Mouse (Mus musculus) common myeloid progenitor, adult 5-6 weeks (primary cell): Measurements from ENCODE around the gene Olfr1145. TPM values are rescaled to one million over a fixed set of nuclear protein-coding genes. Genes with fewer than 3 reads are reported as not detected.

Experiments
- ATAC-seq: replicated peaks from 2 replicates; pipeline ENCODE4 v1.8.0; 2016; ENCODE audit warnings: low read depth, mild to moderate bottlenecking, moderate TSS enrichment, inconsistent platforms; ENCODE audit not compliant: poor library complexity, severe bottlenecking
- total RNA-seq: library from RNA; stranded (forward); fragments of 200-1000, 187-1606 nt; gene quantifications from 2 replicates; pipeline ENCODE4 v1.2.3, GENCODE M21; 2017

Olfr1145 gene
- total RNA-seq: not detected in 2 replicates

GRCm38 (mm10) chr2:87809522-87809921, at the start of gene Olfr1145:
Gene Olfr1145, plus strand, starts transcription at chr2:87809822.
- no peak for ATAC-seq

GRCm38 (mm10) chr2:87776143-87776542, 33.5 kb upstream of the Olfr1145 start:
- ATAC-seq: no peak

GRCm38 (mm10) chr2:87779183-87779582, 30.4 kb upstream of the Olfr1145 start, which contains the start of gene Olfr152:
Gene Olfr152, plus strand, starts transcription at chr2:87779483.
- no peak for ATAC-seq

GRCm38 (mm10) chr2:87800292-87800691, 9.3 kb upstream of the Olfr1145 start, which contains the start of gene Olfr1143:
Gene Olfr1143, plus strand, starts transcription at chr2:87800592.
- no peak for ATAC-seq

- no peak for ATAC-seq
These were observed 20.6 kb downstream of the Olfr1145 start, which contains the start of gene Olfr1148 for GRCm38 (mm10) chr2:87830233-87830632. Gene Olfr1148, plus strand, starts transcription at chr2:87830533.

- no peak for ATAC-seq
These were observed 34.1 kb downstream of the Olfr1145 start, which contains the start of gene Olfr1150-ps1 for GRCm38 (mm10) chr2:87843693-87844092. Gene Olfr1150-ps1, plus strand, starts transcription at chr2:87843993.

- ATAC-seq: no peak
These were observed 45.9 kb downstream of the Olfr1145 start, which contains the start of gene Olfr1151 for GRCm38 (mm10) chr2:87855562-87855961. Gene Olfr1151, plus strand, starts transcription at chr2:87855862.

Other genes starting within 250 kb of the Olfr1145 start
- not detected in 2 replicates for gene Olfr1129, start 235.9 kb upstream of the Olfr1145 start, total RNA-seq
- gene Olfr1130, start 203.6 kb upstream of the Olfr1145 start, total RNA-seq: not detected in 2 replicates
- gene Olfr1131, start 182.7 kb upstream of the Olfr1145 start, total RNA-seq: not detected in 2 replicates
- gene Olfr1132, start 172.3 kb upstream of the Olfr1145 start, total RNA-seq: not detected in 2 replicates
- not detected in 2 replicates for gene Olfr1133, start 162.4 kb upstream of the Olfr1145 start, total RNA-seq
- not detected in 2 replicates for gene Olfr1134, start 151.4 kb upstream of the Olfr1145 start, total RNA-seq
- not detected in 2 replicates for gene Olfr1135, start 136.2 kb upstream of the Olfr1145 start, total RNA-seq
- not detected in 2 replicates for gene Olfr1136, start 115.9 kb upstream of the Olfr1145 start, total RNA-seq
- not detected in 2 replicates for gene Olfr1137, start 96.6 kb upstream of the Olfr1145 start, total RNA-seq
- not detected in 2 replicates for gene Olfr1138, start 69.8 kb upstream of the Olfr1145 start, total RNA-seq
- not detected in 2 replicates for gene Olfr1140, start 66.1 kb upstream of the Olfr1145 start, total RNA-seq
- gene Olfr1141, start 55.8 kb upstream of the Olfr1145 start, total RNA-seq: not detected in 2 replicates
- gene Olfr152, start 30.3 kb upstream of the Olfr1145 start, total RNA-seq: not detected in 2 replicates
- not detected in 2 replicates for gene Olfr1143, start 9.2 kb upstream of the Olfr1145 start, total RNA-seq
- not detected in 2 replicates for gene Olfr1148, start 20.7 kb downstream of the Olfr1145 start, total RNA-seq
- not detected in 2 replicates for gene Olfr1150-ps1, start 34.2 kb downstream of the Olfr1145 start, total RNA-seq
- not detected in 2 replicates for gene Olfr1151, start 46.0 kb downstream of the Olfr1145 start, total RNA-seq
- not detected in 2 replicates for gene Olfr1152, start 56.7 kb downstream of the Olfr1145 start, total RNA-seq
- not detected in 2 replicates for gene Olfr1153, start 85.1 kb downstream of the Olfr1145 start, total RNA-seq
- not detected in 2 replicates for gene Olfr1154, start 95.3 kb downstream of the Olfr1145 start, total RNA-seq
- gene Olfr1155, start 135.3 kb downstream of the Olfr1145 start, total RNA-seq: not detected in 2 replicates
- not detected in 2 replicates for gene Olfr1156, start 143.3 kb downstream of the Olfr1145 start, total RNA-seq
- gene Olfr1157, start 158.5 kb downstream of the Olfr1145 start, total RNA-seq: not detected in 2 replicates
- gene Olfr74, start 164.8 kb downstream of the Olfr1145 start, total RNA-seq: not detected in 2 replicates
- not detected in 2 replicates for gene Olfr1158, start 180.3 kb downstream of the Olfr1145 start, total RNA-seq
- not detected in 2 replicates for gene Olfr1160, start 198.4 kb downstream of the Olfr1145 start, total RNA-seq
- gene Olfr1161, start 213.0 kb downstream of the Olfr1145 start, total RNA-seq: not detected in 2 replicates
- gene Olfr73, start 227.9 kb downstream of the Olfr1145 start, total RNA-seq: not detected in 2 replicates
- not detected in 2 replicates for gene Olfr1162, start 241.3 kb downstream of the Olfr1145 start, total RNA-seq